Mouse (Mus musculus) retina, postnatal 1 day (tissue): ENCODE results near the gene Dennd1a.
"Not testable (repeated sequence)": the region's sequence is repeated elsewhere in the genome, so short reads cannot be mapped to it uniquely, and the experiment has no call there.

Source experiments
- DNase-seq: peaks from one replicate; pipeline ENCODE4 v3.0.0-alpha.2; 2012

The Dennd1a gene

GRCm38 (mm10) chr2:37945598-37946336 is 341.4 kb downstream of the Dennd1a start:
- peak; percentile 49 for DNase-seq

GRCm38 (mm10) chr2:37942906-37943305 is 344.3 kb downstream of the Dennd1a start:
- DNase-seq, result no peak

GRCm38 (mm10) chr2:37941741-37942140 is 345.4 kb downstream of the Dennd1a start:
- no peak for DNase-seq

- no peak for DNase-seq
These were observed 346.3 kb downstream of the Dennd1a start for GRCm38 (mm10) chr2:37940845-37941361.

- no peak for DNase-seq
These were observed 347.2 kb downstream of the Dennd1a start for GRCm38 (mm10) chr2:37939997-37940396.

GRCm38 (mm10) chr2:37936922-37937321 is 350.3 kb downstream of the Dennd1a start:
- not testable (repeated sequence) for DNase-seq

- no peak for DNase-seq
These were observed 354.9 kb downstream of the Dennd1a start for GRCm38 (mm10) chr2:37932240-37932639.

GRCm38 (mm10) chr2:37931018-37931930 is 355.9 kb downstream of the Dennd1a start:
- peak; percentile 75 for DNase-seq

GRCm38 (mm10) chr2:37926133-37926503 is 361.1 kb downstream of the Dennd1a start:
- DNase-seq, result no peak

GRCm38 (mm10) chr2:37925413-37926132 is 361.6 kb downstream of the Dennd1a start:
- DNase-seq, result peak; percentile 66

GRCm38 (mm10) chr2:37908721-37909506 is 378.3 kb downstream of the Dennd1a start:
- no peak for DNase-seq

GRCm38 (mm10) chr2:37908296-37908695 is 378.9 kb downstream of the Dennd1a start:
- DNase-seq, result no peak

GRCm38 (mm10) chr2:37906261-37906660 is 380.9 kb downstream of the Dennd1a start:
- no peak for DNase-seq

- no peak for DNase-seq
These were observed 383.9 kb downstream of the Dennd1a start for GRCm38 (mm10) chr2:37903286-37903685.

GRCm38 (mm10) chr2:37883214-37883613 is 404.0 kb downstream of the Dennd1a start:
- DNase-seq, result no peak

- no peak for DNase-seq
These were observed 405.8 kb downstream of the Dennd1a start for GRCm38 (mm10) chr2:37881262-37881913.

GRCm38 (mm10) chr2:37879697-37880096 is 407.5 kb downstream of the Dennd1a start:
- peak; percentile 64 for DNase-seq

GRCm38 (mm10) chr2:37872791-37873190 is 414.4 kb downstream of the Dennd1a start:
- DNase-seq, result no peak

- DNase-seq, result peak; percentile 64
These were observed 417.6 kb downstream of the Dennd1a start for GRCm38 (mm10) chr2:37869628-37870027.

- no peak for DNase-seq
These were observed 419.8 kb downstream of the Dennd1a start for GRCm38 (mm10) chr2:37867387-37867786.

- DNase-seq, result no peak
These were observed 429.7 kb downstream of the Dennd1a start for GRCm38 (mm10) chr2:37857472-37857871.

GRCm38 (mm10) chr2:37856955-37857354 is 430.2 kb downstream of the Dennd1a start:
- DNase-seq, result no peak
